Mouse (Mus musculus) left cerebral cortex, postnatal 10 days (tissue): Measurements from ENCODE around the gene Gabrb3. TPM values are rescaled to one million over a fixed set of nuclear protein-coding genes. Genes with fewer than 3 reads are reported as not detected.

Experiments
- DNase-seq, 2 experiments: peaks; one replicate each; pipeline ENCODE4 v3.0.0; 2021 to 2022; ENCODE audit warnings: low spot score in 2 of 2, mixed read lengths in 1 of 2; ENCODE audit errors: extremely low spot score in 1 of 2
- intact Hi-C: fragments of 180-260 bp; cut with DNase I; formaldehyde crosslinking; loops from one replicate; pipeline ENCODE4 v1.15.1; 2025
- total RNA-seq, 2 experiments: library from RNA; stranded (reverse); gene quantifications; 2 replicates each; pipeline ENCODE4 v1.2.3; 2021

The Gabrb3 gene
- total RNA-seq, 2 experiments from 2014 or later: 258 to 276 TPM

- intact Hi-C loops: loop anchor here (5.0 to 10.0 kb wide), 4 partner anchors 305 to 1568 kb away; no protein-coding TSS in a partner anchor
- peak; percentile 52 to 70 for DNase-seq
These were observed 90.2 kb downstream of the Gabrb3 start, which contains the start of gene Gabra5 for GRCm38 (mm10) chr7:57509681-57510141. Gabra5 (minus strand) TSS chr7:57510059.

GRCm38 (mm10) chr7:57512955-57513354 lies 93.5 kb downstream of the Gabrb3 start:
- intact Hi-C loops: loop anchor here (5.0 to 10.0 kb wide), 4 partner anchors 302 to 1564 kb away; no protein-coding TSS in a partner anchor
- peak; percentile 35 to 63 for DNase-seq

- intact Hi-C loops: no loop called here
- DNase-seq: no peak
These were observed 110.0 kb downstream of the Gabrb3 start for GRCm38 (mm10) chr7:57529451-57529850.

- intact Hi-C loops: no loop called here
These were observed 110.5 kb downstream of the Gabrb3 start for GRCm38 (mm10) chr7:57529954-57530353.

GRCm38 (mm10) chr7:57532676-57533075 lies 113.2 kb downstream of the Gabrb3 start:
- intact Hi-C loops: no loop called here
- no peak for DNase-seq

More at GRCm38 (mm10) chr7:57529954-57530353, 110.5 kb downstream of the Gabrb3 start:
- DNase-seq: peak in 1 of 2 experiments; percentile 23

GRCm38 (mm10) chr7:57538565-57538964 lies 119.1 kb downstream of the Gabrb3 start:
- DNase-seq: no peak
- intact Hi-C loops: no loop called here

- no peak for DNase-seq
- intact Hi-C loops: no loop called here
These were observed 141.4 kb downstream of the Gabrb3 start for GRCm38 (mm10) chr7:57560732-57561436.

GRCm38 (mm10) chr7:57564403-57564802 lies 144.9 kb downstream of the Gabrb3 start:
- no peak for DNase-seq
- intact Hi-C loops: no loop called here

- peak; percentile 72 to 88 for DNase-seq
- intact Hi-C loops: no loop called here
These were observed 171.2 kb downstream of the Gabrb3 start for GRCm38 (mm10) chr7:57590451-57591248.

GRCm38 (mm10) chr7:57591249-57591577 lies 171.7 kb downstream of the Gabrb3 start:
- intact Hi-C loops: no loop called here
- no peak for DNase-seq

GRCm38 (mm10) chr7:57591578-57592431 lies 172.3 kb downstream of the Gabrb3 start:
- peak in 1 of 2 experiments; percentile 62 for DNase-seq
- intact Hi-C loops: no loop called here

- DNase-seq: no peak
- intact Hi-C loops: no loop called here
These were observed 177.8 kb downstream of the Gabrb3 start for GRCm38 (mm10) chr7:57597341-57597740.

- no peak for DNase-seq
- intact Hi-C loops: no loop called here
These were observed 199.2 kb downstream of the Gabrb3 start for GRCm38 (mm10) chr7:57618697-57619096.

- DNase-seq: no peak
- intact Hi-C loops: no loop called here
These were observed 200.5 kb downstream of the Gabrb3 start for GRCm38 (mm10) chr7:57620036-57620435.

- intact Hi-C loops: no loop called here
- no peak for DNase-seq
These were observed 204.2 kb downstream of the Gabrb3 start for GRCm38 (mm10) chr7:57623718-57624117.

GRCm38 (mm10) chr7:57635026-57635425 lies 215.5 kb downstream of the Gabrb3 start:
- DNase-seq: no peak
- intact Hi-C loops: no loop called here

- intact Hi-C loops: no loop called here
- no peak for DNase-seq
These were observed 216.2 kb downstream of the Gabrb3 start for GRCm38 (mm10) chr7:57635687-57636086.

- DNase-seq: no peak
- intact Hi-C loops: no loop called here
These were observed 221.3 kb downstream of the Gabrb3 start for GRCm38 (mm10) chr7:57640796-57641195.

- intact Hi-C loops: no loop called here
- DNase-seq: no peak
These were observed 227.9 kb downstream of the Gabrb3 start for GRCm38 (mm10) chr7:57647345-57647744.
